Mouse (Mus musculus) megakaryocyte, embryonic 14.5 days (primary cell): ENCODE results near the gene 1700024G13Rik. TPM values are rescaled to one million over a fixed set of nuclear protein-coding genes. Genes with fewer than 3 reads are reported as not detected.

Experiments
- H3K27me3 ChIP-seq: replicated peaks from 2 replicates; pipeline ENCODE3; 2012; ENCODE audit warnings: inconsistent platforms
- H3K36me3 ChIP-seq: replicated peaks from 2 replicates; pipeline ENCODE3; 2012; ENCODE audit warnings: low read length, inconsistent platforms, mixed read lengths
- H3K4me1 ChIP-seq: 2 replicates; pipeline ENCODE4 v1.6.1; 2012; ENCODE audit warnings: inconsistent platforms
- H3K4me3 ChIP-seq: replicated peaks from 2 replicates; pipeline ENCODE3; 2012; ENCODE audit warnings: moderate library complexity, mild to moderate bottlenecking, inconsistent platforms
- H3K9me3 ChIP-seq: 2 replicates; pipeline ENCODE4 v1.6.1; 2012; ENCODE audit warnings: inconsistent platforms
- FLI1 ChIP-seq: IDR thresholded peaks from 2 replicates; pipeline ENCODE4 v1.6.1; 2012; ENCODE audit warnings: low read length, inconsistent platforms, mixed read lengths
- GATA1 ChIP-seq: IDR thresholded peaks from 3 replicates; pipeline ENCODE4 v1.6.1; 2012; ENCODE audit warnings: mixed read lengths, low read length, inconsistent platforms, borderline replicate concordance
- polyA plus RNA-seq: library from polyadenylated mRNA; stranded (reverse); fragments of >175 nt; gene quantifications from 2 replicates; pipeline ENCODE4 v1.2.3, GENCODE M21; 2012; ENCODE audit warnings: low replicate concordance; ENCODE audit not compliant: insufficient read depth

1700024G13Rik gene
- polyA plus RNA-seq, 1 experiment, result not detected

DNA sequence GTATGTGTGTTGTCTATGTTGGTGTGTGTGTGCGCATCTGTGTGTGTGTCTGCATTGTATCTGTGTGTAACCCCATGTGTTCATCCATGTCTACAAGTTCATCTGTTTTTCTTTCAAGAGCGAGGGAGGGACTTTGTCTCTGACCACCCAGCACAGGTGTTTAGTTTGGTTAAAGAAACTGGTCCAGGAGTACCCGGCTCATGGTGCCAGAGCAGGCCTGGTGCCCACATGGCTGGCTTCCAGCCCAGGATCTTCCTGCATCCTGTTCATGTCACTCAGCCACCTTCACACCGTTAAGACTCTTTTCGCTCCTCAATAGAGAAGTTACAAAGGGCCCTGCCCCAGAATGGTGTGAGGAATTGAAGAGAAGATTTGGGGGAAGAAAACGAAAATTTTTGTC is 52.2 kb downstream of the 1700024G13Rik start:
- Histone ChIP-seq H3K4me1 (no peaks in the 10 kb centered on the region), H3K4me3 (no peak overlapping the region), H3K9me3 (no peaks in the 10 kb centered on the region), H3K27me3 (peaks cover 39% of the 10 kb centered on the region), H3K36me3 (no peaks in the 10 kb centered on the region)
- no peak for TF ChIP-seq FLI1
- TF ChIP-seq GATA1, result no peak

DNA sequence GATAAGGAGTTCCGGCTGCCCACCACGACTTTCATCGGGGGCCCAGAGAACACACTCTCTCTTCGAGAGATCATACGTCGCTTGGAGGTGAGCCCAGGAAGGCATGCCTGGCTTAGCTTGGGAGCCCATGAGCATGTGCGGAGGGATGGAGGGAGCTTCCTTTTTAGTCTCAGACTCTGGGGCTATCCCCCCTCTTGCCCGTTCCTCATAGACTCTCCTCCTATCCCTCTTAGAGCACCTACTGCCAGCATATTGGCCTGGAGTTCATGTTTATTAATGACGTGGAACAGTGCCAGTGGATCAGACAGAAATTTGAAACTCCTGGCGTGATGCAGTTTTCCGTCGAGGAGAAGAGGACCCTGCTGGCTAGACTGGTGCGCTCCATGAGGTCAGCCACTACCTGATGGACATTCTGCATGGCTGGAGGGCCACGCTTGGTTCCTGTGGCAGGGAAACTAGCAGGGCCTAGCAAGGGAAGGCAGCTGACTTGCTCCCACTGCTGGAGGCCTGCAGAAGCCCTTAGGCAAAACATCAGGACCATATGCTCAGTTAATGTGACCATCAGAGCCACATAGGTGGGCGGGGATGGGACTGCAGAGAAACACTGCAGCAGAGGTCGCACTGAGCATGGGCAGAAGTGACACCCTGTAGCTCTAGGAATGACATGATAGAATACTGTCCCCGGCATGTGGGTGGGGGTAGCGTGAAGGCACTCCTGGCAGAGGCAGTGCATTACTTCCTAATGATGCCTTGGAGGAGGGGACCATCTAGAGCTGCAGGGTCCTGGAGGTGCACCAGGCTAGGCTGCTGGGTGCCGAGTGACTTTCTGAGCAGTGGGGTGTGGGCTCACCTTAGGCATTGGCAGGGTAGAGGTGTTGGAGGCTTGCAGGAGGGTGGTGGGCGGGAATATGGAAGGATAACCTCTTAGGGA is 55.4 kb downstream of the 1700024G13Rik start:
- no peak overlapping the region for H3K4me3 ChIP-seq
- no peaks in the 10 kb centered on the region for H3K36me3 ChIP-seq
- TF ChIP-seq FLI1, result no peak
- TF ChIP-seq GATA1, result no peak
- H3K4me1 ChIP-seq, result no peaks in the 10 kb centered on the region
- no peaks in the 10 kb centered on the region for H3K9me3 ChIP-seq
- H3K27me3 ChIP-seq, result peaks cover 36% of the 10 kb centered on the region

DNA sequence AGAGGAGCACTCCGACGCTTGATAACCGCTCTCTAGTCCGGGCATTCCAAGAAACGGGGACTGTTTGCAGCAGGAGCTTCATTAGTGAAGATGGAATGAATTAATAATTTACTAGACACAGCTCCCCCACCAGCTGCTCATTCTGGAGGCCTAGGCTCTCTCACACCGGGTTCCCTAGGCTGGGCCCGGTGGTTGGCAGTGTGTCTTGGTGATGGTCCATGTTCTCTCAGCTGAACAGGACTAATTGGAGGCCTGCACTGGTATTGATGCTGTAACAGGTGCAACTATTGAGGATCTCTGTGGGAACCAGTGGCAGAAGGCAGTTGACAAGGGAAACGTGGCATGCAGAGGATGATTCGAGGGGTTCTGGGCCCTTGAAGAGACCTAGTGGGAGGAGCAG is 60.8 kb downstream of the 1700024G13Rik start:
- Histone ChIP-seq H3K4me3 (no peak overlapping the region), H3K9me3 (no peaks in the 10 kb centered on the region), H3K27me3 (peaks cover 42% of the 10 kb centered on the region), H3K4me1 (peaks cover 2% of the 10 kb centered on the region; the same call in 1 of the 2 replicates), H3K36me3 (no peaks in the 10 kb centered on the region)
- TF ChIP-seq GATA1, result no peak
- no peak for TF ChIP-seq FLI1

Other genes with a start within 250 kb of the 1700024G13Rik start
- gene Msmb, start 246.4 kb downstream of the 1700024G13Rik start, polyA plus RNA-seq, result not detected in 2 replicates
- 2.9 and 6.8 TPM in 2 replicates for gene Ncoa4, start 228.5 kb downstream of the 1700024G13Rik start, polyA plus RNA-seq
- 55.0 and 266 TPM in 2 replicates for gene Timm23, start 186.5 kb downstream of the 1700024G13Rik start, polyA plus RNA-seq
- gene Parg, start 186.4 kb downstream of the 1700024G13Rik start, polyA plus RNA-seq, result 1.1 and 4.6 TPM in 2 replicates
- gene Ogdhl, start 66.4 kb downstream of the 1700024G13Rik start, polyA plus RNA-seq, result not detected in 2 replicates
- gene Slc18a3, start 76.5 kb upstream of the 1700024G13Rik start, polyA plus RNA-seq, result not detected in 2 replicates
- not detected in 2 replicates for gene Chat, start 77.6 kb upstream of the 1700024G13Rik start, polyA plus RNA-seq
- 1.0 and 1.5 TPM in 2 replicates for gene Ercc6, start 125.1 kb upstream of the 1700024G13Rik start, polyA plus RNA-seq
- 0.04 TPM in 1 of 2 replicates, not detected in the other for gene Prrxl1, start 211.0 kb upstream of the 1700024G13Rik start, polyA plus RNA-seq